Mouse (Mus musculus) bone marrow, adult 2 months (tissue): ENCODE measurements at regions not wholly inside any gene's neighbourhood (a gene's known extent, or its start where the extent isn't known, plus 50 kb on each side); places are given as distances from the start of the nearest gene placed in this dataset.

ENCODE experiments used
- CTCF ChIP-seq: fragments of 200-500 bp; IDR thresholded peaks from 2 replicates; pipeline ENCODE4 v1.5.1; 2011; ENCODE audit warnings: low read length, control low read depth; ENCODE audit not compliant: control insufficient read depth, insufficient read depth
- POLR2A ChIP-seq: fragments of 200-500 bp; IDR thresholded peaks from 2 replicates; pipeline ENCODE4 v1.6.1; 2011; ENCODE audit warnings: low read depth, mild to moderate bottlenecking, control low read depth, low read length, borderline replicate concordance; ENCODE audit not compliant: control insufficient read depth

DNA sequence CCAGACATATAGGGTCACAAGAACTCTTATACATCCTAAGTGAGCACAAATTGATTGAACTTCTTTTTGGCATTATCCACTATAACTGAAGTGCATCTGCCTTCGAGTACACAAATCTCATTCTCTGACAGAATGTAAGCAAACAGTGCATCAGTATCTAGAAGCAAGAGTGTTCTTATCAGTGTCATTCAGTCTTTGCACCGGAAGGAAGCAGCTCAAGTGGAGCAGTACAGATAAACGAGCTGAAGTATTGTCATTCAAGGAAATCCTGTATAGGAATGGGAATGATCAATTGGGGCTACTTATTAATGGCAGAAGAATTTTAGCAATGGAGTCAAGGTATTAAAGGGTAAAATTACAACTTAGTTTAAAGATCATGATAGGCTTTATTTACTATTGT, 74.3 kb upstream of the Pdc start:
- no peak for TF ChIP-seq CTCF
- no peak for TF ChIP-seq POLR2A
